Mouse (Mus musculus) hindbrain, postnatal 0 days (tissue): ENCODE data around the gene Tmem53. TPM values are rescaled to one million over a fixed set of nuclear protein-coding genes. Genes with fewer than 3 reads are reported as not detected.
"Not testable (repeated sequence)": the region's sequence is repeated elsewhere in the genome, so short reads cannot be mapped to it uniquely, and the experiment has no call there.

Source experiments
- ATAC-seq: fragments of 200-750 bp; cut with Nextera tagmentation; 2 replicates; pipeline ENCODE4 v1.8.0; 2017; ENCODE audit warnings: mild to moderate bottlenecking, moderate TSS enrichment, moderate library complexity
- DNase-seq: peaks from one replicate; pipeline ENCODE4 v3.0.0-alpha.2; 2015; ENCODE audit warnings: low spot score
- H3K27ac ChIP-seq: fragments of 300-500 bp; sonication (generic); 2 replicates; pipeline ENCODE4 v1.5.1; 2014; ENCODE audit warnings: mild to moderate bottlenecking
- H3K27me3 ChIP-seq: fragments of 300-500 bp; sonication (generic); 2 replicates; pipeline ENCODE4 v1.6.1; 2014; ENCODE audit warnings: low read length, mixed read lengths; ENCODE audit not compliant: insufficient read depth
- H3K36me3 ChIP-seq: fragments of 300-500 bp; sonication (generic); 2 replicates; pipeline ENCODE4 v1.6.1; 2014; ENCODE audit warnings: low read length, mixed read lengths; ENCODE audit not compliant: insufficient read depth
- H3K4me1 ChIP-seq: fragments of 300-500 bp; sonication (generic); 2 replicates; pipeline ENCODE4 v1.6.1; 2014; ENCODE audit warnings: antibody characterized with exemption, low read length, mixed read lengths; ENCODE audit not compliant: insufficient read depth
- H3K4me2 ChIP-seq: fragments of 300-500 bp; sonication (generic); 2 replicates; pipeline ENCODE4 v1.6.1; 2014; ENCODE audit warnings: low read depth, mild to moderate bottlenecking, low read length, moderate library complexity, mixed read lengths
- H3K4me3 ChIP-seq: fragments of 300-500 bp; sonication (generic); 2 replicates; pipeline ENCODE4 v1.5.1; 2014; ENCODE audit warnings: low read length
- H3K9ac ChIP-seq: fragments of 300-500 bp; sonication (generic); replicated peaks from 2 replicates; pipeline ENCODE4 v1.6.1; 2014; ENCODE audit warnings: mild to moderate bottlenecking, low read length, moderate library complexity, mixed read lengths
- H3K9me3 ChIP-seq: fragments of 300-500 bp; sonication (generic); 2 replicates; pipeline ENCODE4 v1.6.1; 2016; ENCODE audit warnings: low read length, mixed read lengths
- CTCF ChIP-seq: IDR thresholded peaks from 2 replicates; pipeline ENCODE4 v1.5.1; 2016; ENCODE audit warnings: antibody characterized with exemption, control low read depth, low read depth
- WGBS: fragments of 180-500 bp; shearing (Covaris S2); extraction: QIAGEN DNeasy Blood & Tissue Kit; methylation state at CpG from one replicate; pipeline ENCODE4 v1.1.7; 2014; 5-methylcytosine and 5-hydroxymethylcytosine counted together
- polyA plus RNA-seq: library from polyadenylated mRNA; unstranded; fragments of >200 nt; fragmentation: Nextera tagmentation; extraction: Ambion mirVana; gene quantifications from 2 replicates; pipeline ENCODE4 v1.2.1, GENCODE M21; 2015
- total RNA-seq: library from RNA; depleted of rRNA; stranded (reverse); fragments of >200 nt; gene quantifications from 2 replicates; pipeline ENCODE4 v1.2.3, GENCODE M21; 2014

Gene Tmem53
- total and polyA plus RNA-seq, 2 experiments from 2014 or later, result 14.0 to 16.5 TPM

DNA sequence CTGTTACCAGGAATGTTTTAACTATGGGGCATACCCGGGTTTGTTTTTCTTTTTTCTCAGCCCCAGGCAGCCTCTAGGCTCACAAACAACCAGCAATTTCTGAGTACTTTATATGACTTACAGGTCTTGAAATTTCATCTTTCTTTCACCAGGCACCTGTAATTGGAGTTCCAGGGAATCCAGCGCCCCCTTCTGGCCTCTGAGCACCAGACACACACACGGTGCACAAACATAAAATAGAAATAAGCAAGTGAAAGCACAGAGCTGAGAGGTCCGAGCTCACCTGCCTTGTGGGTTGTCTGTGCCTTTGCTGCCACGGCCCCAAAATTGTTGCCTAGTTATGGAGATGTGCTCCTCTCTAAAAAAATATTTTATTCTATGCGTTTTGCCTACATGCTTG lies 8.2 kb downstream of the Tmem53 start:
- 0 out of 2 replicates have a peak, but pooled peaks have one; percentile 12 for TF ChIP-seq CTCF
- not testable (repeated sequence) for H3K9me3 ChIP-seq, H3K4me1 ChIP-seq, DNase-seq, H3K27ac ChIP-seq, ATAC-seq, H3K4me3 ChIP-seq, H3K36me3 ChIP-seq, H3K4me2 ChIP-seq, H3K9ac ChIP-seq, H3K27me3 ChIP-seq
- WGBS, result 80% methylated on average over 6 of the region's 6 CpGs

- no peak overlapping the region for H3K27ac ChIP-seq
- no peak overlapping the region for H3K4me2 ChIP-seq
- no peak overlapping the region for H3K9ac ChIP-seq
- no peak for DNase-seq
- 88% methylated on average over 2 of the region's 2 CpGs for WGBS
- H3K27me3 ChIP-seq, result no peaks in the 10 kb centered on the region
- no peak for ATAC-seq
- H3K9me3 ChIP-seq, result no peaks in the 10 kb centered on the region
- no peaks in the 10 kb centered on the region for H3K36me3 ChIP-seq
- H3K4me3 ChIP-seq, result no peak overlapping the region
- no peak for TF ChIP-seq CTCF
- no peaks in the 10 kb centered on the region for H3K4me1 ChIP-seq
Observed at GRCm38 (mm10) chr4:117261222-117261621, 9.5 kb downstream of the Tmem53 start.

DNA sequence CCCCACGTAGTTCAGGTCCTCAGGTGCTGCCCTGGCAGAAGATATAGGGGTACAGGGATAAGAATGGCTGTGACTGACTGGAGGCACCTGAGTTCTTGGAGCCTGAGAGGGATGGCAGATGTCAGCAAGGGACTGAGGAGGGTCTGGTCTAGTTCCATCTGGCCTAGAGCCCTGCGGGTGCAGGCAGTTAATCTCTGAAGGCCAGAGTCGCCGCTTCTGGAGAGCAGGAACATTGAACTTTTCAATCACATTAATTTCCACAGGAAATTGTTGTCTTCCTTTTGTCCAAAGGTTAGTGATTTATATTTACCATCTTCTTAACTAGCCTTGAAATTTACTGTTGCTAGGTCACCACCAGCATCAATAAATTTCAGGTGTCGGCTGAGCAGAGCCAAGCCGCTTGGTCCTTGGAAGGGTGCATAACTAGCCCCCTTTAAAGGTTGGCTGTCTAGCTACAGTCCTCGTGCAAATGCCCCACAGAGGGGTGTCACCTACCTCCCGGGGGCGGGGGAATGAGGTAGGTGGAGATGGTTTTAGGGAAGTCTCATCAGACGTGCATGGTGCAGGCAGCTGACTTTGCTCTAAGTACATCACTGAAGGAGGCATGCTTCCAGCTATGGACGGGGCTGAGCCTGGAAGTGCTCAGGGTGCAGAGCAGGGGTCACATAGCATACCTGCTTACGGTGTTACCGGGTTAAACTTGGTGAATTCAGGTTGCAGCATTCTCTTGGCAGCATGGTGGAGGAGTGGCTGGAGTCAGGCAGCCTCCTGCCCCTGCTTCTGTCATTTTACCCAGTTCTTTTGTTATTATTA lies 10.6 kb downstream of the Tmem53 start:
- Histone ChIP-seq H3K36me3 (no peaks in the 10 kb centered on the region), H3K9ac (no peak overlapping the region), H3K27me3 (no peaks in the 10 kb centered on the region), H3K9me3 (no peaks in the 10 kb centered on the region), H3K4me3 (no peak overlapping the region), H3K27ac (no peak overlapping the region), H3K4me2 (no peak overlapping the region), H3K4me1 (no peaks in the 10 kb centered on the region)
- DNase-seq (no peak), ATAC-seq (peak; percentile 45; the same call in 1 of the 2 replicates)
- 61% methylated on average over 13 of the region's 13 CpGs for WGBS
- TF ChIP-seq CTCF, result no peak

DNA sequence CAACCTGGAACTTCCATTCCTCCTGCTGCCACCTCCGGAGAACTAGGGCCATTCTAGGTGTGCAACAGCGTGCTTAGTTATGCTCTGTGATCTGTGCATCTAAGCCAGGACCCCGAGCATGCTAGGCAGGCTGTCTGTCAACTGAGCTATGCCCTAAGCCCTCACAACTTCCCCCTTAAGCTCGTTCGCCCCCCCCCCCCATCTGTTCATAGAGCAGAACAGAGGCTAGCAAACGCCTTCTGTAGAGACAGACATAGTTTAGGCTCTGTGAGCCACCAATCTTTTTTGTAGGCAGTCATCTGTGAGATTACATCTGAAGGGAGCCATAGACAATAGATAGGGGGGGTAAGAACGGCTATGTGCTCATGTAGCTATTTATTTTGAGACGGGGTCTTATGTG lies 11.2 kb downstream of the Tmem53 start:
- ATAC-seq, result no peak
- WGBS, result 49% methylated on average over 8 of the region's 8 CpGs

DNA sequence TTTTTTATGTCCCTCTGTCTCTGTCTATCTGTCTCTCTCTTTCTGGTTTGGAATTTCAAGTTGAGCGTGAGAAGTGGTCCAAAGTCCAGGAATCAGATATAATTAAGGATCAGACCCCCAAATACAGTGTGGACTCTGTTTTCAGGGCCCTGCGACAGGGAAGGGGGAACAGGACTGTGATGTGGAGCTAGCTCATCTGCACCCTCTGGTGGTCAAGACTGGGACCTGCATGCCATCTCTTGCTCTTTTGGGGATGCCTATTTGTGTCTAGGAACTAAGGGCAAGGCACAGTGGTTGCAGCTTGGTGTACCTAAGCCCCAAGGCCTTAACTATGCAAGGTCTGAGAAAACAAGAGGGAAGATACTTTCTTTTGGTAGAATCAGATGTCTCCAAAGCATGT lies 15.5 kb downstream of the Tmem53 start:
- no peaks in the 10 kb centered on the region for H3K27me3 ChIP-seq
- H3K27ac ChIP-seq, result no peak overlapping the region
- H3K4me1 ChIP-seq, result no peaks in the 10 kb centered on the region
- no peak overlapping the region for H3K4me3 ChIP-seq
- 8% methylated on average over 2 of the region's 2 CpGs for WGBS
- H3K9me3 ChIP-seq, result no peaks in the 10 kb centered on the region
- TF ChIP-seq CTCF, result peak; percentile 97
- H3K4me2 ChIP-seq, result no peak overlapping the region
- H3K9ac ChIP-seq, result no peak overlapping the region
- peaks cover 5% of the 10 kb centered on the region; the same call in 1 of the 2 replicates for H3K36me3 ChIP-seq
- ATAC-seq, result peak; percentile 52
- DNase-seq, result peak; percentile 83

More for the DNA sequence above, 11.2 kb downstream of the Tmem53 start:
- DNase-seq, result no peak
- no peak for TF ChIP-seq CTCF
- no peaks in the 10 kb centered on the region for H3K9me3 ChIP-seq
- no peak overlapping the region for H3K9ac ChIP-seq
- H3K4me3 ChIP-seq, result no peak overlapping the region
- H3K36me3 ChIP-seq, result no peaks in the 10 kb centered on the region
- no peak overlapping the region for H3K4me2 ChIP-seq
- H3K27ac ChIP-seq, result no peak overlapping the region
- no peaks in the 10 kb centered on the region for H3K4me1 ChIP-seq
- H3K27me3 ChIP-seq, result no peaks in the 10 kb centered on the region

- WGBS, result 91% methylated on average over 25 of the region's 25 CpGs
Observed at GRCm38 (mm10) chr4:117267831-117268437, 16.2 kb downstream of the Tmem53 start.

More at GRCm38 (mm10) chr4:117267831-117268437, 16.2 kb downstream of the Tmem53 start:
- no peak for DNase-seq
- no peaks in the 10 kb centered on the region for H3K9me3 ChIP-seq
- peaks cover 11% of the 10 kb centered on the region; the same call in 1 of the 2 replicates for H3K36me3 ChIP-seq
- H3K9ac ChIP-seq, result no peak overlapping the region
- no peak overlapping the region for H3K4me2 ChIP-seq
- H3K27ac ChIP-seq, result no peak overlapping the region
- no peak for TF ChIP-seq CTCF
- H3K4me3 ChIP-seq, result no peak overlapping the region
- no peak for ATAC-seq
- no peaks in the 10 kb centered on the region for H3K27me3 ChIP-seq
- no peaks in the 10 kb centered on the region for H3K4me1 ChIP-seq
